Mouse (Mus musculus): ENCODE results near the gene Gsdma2. TPM values are rescaled to one million over a fixed set of nuclear protein-coding genes. Genes with fewer than 3 reads are reported as not detected.
"Not testable (repeated sequence)": the region's sequence is repeated elsewhere in the genome, so short reads cannot be mapped to it uniquely, and the experiment has no call there.

Gene Gsdma2
- polyA plus RNA-seq, 1 experiment from 2014 or later: 0.20 TPM

DNA sequence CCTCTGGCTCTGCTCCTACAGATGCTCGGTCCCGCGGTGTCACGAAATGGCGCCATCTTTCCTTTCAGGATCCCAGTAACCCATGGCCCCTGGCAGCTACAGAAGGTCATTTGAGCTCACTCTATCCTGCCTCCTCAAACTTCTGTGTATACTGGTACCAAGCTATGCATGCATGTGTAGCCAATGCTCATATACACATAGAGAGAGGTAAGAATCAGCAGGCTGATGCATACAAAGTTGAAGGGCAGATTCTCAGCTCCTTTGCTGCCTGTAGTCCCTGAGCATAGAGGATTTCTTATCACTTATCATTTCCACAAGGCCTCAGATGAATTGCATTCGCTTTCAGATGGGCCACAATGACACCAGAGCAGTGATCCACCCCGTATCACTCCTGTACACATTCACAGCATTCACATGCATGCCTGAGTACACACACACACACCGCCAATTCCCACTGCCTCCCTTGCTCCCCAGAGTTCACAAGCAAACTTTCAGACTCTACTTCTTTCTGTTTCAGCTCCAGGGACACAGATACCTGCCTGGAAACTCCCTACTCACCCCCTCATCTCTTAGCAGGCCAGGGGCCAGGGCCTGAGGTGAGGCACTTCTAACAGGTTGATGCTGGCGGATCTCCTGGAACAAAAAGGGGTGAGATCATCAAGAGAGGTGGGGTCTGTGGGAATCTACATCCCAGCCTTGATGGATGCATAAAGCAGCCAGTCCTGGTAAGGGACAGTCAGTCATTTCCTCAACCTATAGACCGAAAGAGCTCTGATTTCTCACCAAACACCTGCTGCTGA is 20.7 kb upstream of the Gsdma2 start, which contains the start of the genes Gm12355 and Gsdma3:
Gm12355 (minus strand) TSS at position 51 of the 800 bp plus-strand sequence.
Gsdma3 (plus strand) TSS at position 750 of the 800 bp plus-strand sequence.
- WGBS: 90% methylated on average over 10 of the region's 10 CpGs

DNA sequence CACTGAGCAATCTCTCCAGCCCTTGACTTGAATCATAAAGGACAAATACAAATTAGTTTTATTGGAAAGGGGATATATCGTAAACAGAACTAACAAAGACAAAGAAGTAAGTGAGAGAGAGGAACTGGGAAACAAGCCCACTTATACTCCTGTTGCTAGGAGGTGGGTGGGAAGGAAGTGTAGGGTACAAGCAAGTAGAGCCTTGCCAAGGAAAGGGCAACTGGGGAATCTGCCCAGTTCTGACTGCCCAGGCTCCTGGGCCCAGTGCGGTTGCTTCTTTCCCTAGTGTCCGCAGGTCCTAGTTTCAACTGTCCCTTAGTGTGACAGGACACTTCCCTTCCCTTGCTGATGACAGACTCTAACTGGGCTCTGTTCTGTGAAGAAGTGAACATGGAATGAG is 17.9 kb upstream of the Gsdma2 start:
- H3K4me2 ChIP-seq (replicated peaks): no peak overlapping the region
- no peak for ATAC-seq
- WGBS: 95% methylated on average over 3 of the region's 3 CpGs

More for the DNA sequence above, 20.7 kb upstream of the Gsdma2 start, which contains the start of the genes Gm12355 and Gsdma3:
- Histone ChIP-seq H3K9ac (no peak within 1 kb of the TSS), H3K27ac (no peak within 1 kb of the TSS), H3K4me1 (replicated peaks) (no peaks in the 10 kb centered on the region), H3K4me2 (replicated peaks) (no peak within 1 kb of the TSS), H3K9me3 (no peaks in the 10 kb centered on the region), H3K4me3 (replicated peaks) (no peak within 1 kb of the TSS), H3K36me3 (no peaks in the 10 kb centered on the region), H3K27me3 (replicated peaks) (no peaks in the 10 kb centered on the region)
- ATAC-seq: no peak

DNA sequence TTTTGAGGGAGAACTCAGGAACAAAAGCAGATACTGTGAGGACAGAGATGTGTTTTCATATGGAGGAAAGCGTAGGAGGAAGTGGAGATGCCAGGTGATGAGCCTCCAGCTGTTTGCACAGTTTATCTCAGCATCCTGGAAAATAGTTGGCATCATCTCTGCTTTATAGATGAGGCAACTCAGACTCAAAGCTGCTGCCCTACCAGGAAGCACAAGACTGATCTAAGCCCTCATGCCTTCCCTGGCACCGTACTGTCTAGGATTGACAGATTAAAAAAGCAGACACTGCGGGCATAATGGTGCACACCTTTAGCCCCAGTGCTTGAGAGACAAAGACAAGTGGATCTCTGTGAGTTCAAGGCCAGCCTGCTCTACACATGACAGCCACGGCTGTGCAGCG is 15.9 kb upstream of the Gsdma2 start:
- H3K4me1 ChIP-seq (replicated peaks): no peaks in the 10 kb centered on the region
- H3K4me2 ChIP-seq (replicated peaks): no peak overlapping the region
- WGBS: 82% methylated on average over 5 of the region's 5 CpGs
- H3K27ac ChIP-seq: no peak overlapping the region
- no peak overlapping the region for H3K9ac ChIP-seq
- no peak for ATAC-seq
- H3K27me3 ChIP-seq (replicated peaks): no peaks in the 10 kb centered on the region
- H3K4me3 ChIP-seq (replicated peaks): no peak overlapping the region
- H3K36me3 ChIP-seq: no peaks in the 10 kb centered on the region
- H3K9me3 ChIP-seq: no peaks in the 10 kb centered on the region

More for the DNA sequence above, 17.9 kb upstream of the Gsdma2 start:
- Histone ChIP-seq H3K4me3 (replicated peaks) (no peak overlapping the region), H3K9ac (no peak overlapping the region), H3K9me3 (no peaks in the 10 kb centered on the region), H3K4me1 (replicated peaks) (no peaks in the 10 kb centered on the region), H3K36me3 (no peaks in the 10 kb centered on the region), H3K27me3 (replicated peaks) (no peaks in the 10 kb centered on the region), H3K27ac (no peak overlapping the region)

DNA sequence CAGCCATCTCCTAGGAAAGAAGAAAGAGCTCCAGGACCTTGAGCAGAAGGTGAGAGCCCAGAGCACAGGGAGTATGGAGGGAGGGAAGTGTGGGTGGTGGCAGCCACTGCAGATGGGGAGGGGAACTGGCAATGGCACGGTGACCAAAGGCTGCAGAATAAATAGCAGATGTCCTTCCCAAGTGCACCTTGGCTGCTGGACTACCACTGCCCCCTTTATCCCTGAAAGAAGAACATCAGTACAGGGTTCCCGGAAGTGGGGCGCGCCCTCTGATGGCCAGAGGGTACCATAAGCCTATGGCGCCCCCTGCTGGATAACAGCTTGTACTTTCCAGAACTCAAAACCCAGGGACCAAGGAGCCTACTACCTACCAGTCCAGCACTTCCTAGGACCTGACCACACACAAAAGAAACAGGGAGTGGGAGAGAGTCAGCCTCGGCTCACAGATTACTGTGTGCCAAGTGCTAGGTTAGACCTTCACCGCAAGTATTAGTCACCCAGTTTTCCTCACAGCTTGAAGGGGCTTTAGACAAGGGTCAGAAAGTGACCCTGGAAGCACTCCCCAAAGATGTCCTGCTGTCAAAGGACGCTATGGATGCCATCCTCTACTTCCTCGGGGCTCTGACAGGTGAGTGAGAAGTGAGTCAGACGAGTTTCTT is 11.1 kb upstream of the Gsdma2 start:
- not testable (repeated sequence) for H3K4me3 ChIP-seq (replicated peaks); H3K36me3 ChIP-seq; H3K9me3 ChIP-seq; H3K4me2 ChIP-seq (replicated peaks); H3K9ac ChIP-seq; ATAC-seq; H3K27ac ChIP-seq; H3K27me3 ChIP-seq (replicated peaks); H3K4me1 ChIP-seq (replicated peaks)
- WGBS: 36% methylated on average over 10 of the region's 10 CpGs

DNA sequence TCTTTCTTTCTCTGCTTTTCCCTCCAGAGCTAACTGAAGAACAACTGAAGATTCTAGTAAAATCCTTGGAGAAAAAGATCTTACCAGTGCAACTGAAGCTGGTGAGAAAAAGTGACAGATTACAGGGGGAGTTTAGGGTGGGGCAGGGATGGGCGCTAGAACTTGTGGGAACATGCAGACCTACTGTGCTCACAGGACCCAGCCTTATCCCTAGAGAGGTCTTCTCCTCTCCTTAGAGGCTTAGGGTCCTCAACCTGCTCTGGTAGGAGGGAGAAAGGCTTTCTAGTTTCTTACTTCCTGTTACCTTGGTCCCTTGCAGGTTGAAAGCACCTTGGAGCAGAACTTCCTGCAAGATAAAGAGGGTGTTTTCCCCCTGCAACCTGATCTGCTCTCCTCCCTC is 9.1 kb upstream of the Gsdma2 start:
- no peak overlapping the region for H3K9ac ChIP-seq
- H3K9me3 ChIP-seq: no peaks in the 10 kb centered on the region
- no peak for ATAC-seq
- no peak overlapping the region for H3K27ac ChIP-seq
- no peaks in the 10 kb centered on the region for H3K36me3 ChIP-seq
- H3K4me2 ChIP-seq (replicated peaks): no peak overlapping the region
- 67% methylated on average over 1 of the region's 1 CpGs for WGBS
- no peak overlapping the region for H3K4me3 ChIP-seq (replicated peaks)
- H3K4me1 ChIP-seq (replicated peaks): no peaks in the 10 kb centered on the region
- no peaks in the 10 kb centered on the region for H3K27me3 ChIP-seq (replicated peaks)

DNA sequence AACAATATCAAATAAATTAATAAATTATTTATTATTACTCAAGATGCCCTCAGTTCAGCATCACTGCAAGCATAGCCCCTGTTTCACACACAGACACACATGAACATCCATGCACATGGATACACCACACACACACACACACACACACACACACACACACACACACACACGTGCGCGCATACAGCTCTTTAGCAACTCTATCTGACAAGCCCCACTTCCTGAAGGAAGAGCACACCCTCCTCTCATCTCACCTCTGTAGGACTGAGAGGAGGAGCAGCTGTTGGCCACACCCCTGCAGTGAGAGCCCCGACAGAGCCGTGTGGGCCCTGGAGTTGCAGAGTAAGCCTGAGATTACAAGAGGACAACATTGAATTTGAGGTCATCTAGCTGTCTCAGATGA is 6.5 kb upstream of the Gsdma2 start:
- ATAC-seq: no peak
- Histone ChIP-seq H3K9ac (no peak overlapping the region), H3K36me3 (no peaks in the 10 kb centered on the region), H3K4me2 (replicated peaks) (no peak overlapping the region), H3K27me3 (replicated peaks) (no peaks in the 10 kb centered on the region), H3K4me3 (replicated peaks) (no peak overlapping the region), H3K9me3 (no peaks in the 10 kb centered on the region), H3K4me1 (replicated peaks) (no peaks in the 10 kb centered on the region), H3K27ac (no peak overlapping the region)
- 56% methylated on average over 5 of the region's 5 CpGs for whole genome bisulfite sequencing

DNA sequence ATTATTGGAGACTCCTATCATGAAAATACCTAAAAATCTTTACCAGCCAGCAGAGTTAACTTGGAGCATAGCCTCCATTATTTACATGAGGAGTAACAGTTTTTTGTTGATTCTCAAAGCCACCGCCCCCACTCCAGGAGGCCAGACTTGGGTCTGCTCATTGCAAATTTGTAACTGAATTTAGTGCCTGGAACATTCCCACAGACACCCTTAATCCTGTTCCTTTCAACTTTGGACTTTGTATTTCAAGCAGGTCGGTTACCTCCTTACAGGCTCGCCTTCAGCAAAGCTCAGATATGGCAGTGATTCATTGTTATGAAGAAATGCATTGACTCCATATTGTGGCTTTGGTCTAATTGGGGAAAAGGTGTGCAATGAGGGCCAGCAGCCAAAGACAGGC is 1.8 kb upstream of the Gsdma2 start:
- no peaks in the 10 kb centered on the region for H3K27me3 ChIP-seq (replicated peaks)

DNA sequence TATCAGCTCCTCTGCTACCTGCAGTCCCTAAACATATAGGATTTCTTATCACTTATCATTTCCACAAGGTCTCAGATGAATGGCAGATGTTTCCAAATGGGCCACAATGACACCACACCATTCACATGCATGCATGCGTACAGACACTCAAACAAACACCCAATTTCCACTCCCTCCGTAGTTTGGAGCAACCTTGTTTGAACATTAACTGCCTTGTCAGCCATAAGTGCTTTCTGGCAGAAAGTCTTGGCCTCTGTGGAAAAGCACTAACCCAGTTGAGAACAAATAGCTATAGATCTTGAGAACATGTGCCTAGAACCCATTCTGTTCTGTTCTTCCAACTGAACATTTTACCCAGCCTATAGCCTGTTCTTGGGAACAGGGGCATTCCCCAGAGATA is 613 bp upstream of the Gsdma2 start:
- Histone ChIP-seq H3K27me3 (replicated peaks) (no peaks in the 10 kb centered on the region), H3K9me3 (no peaks in the 10 kb centered on the region), H3K4me2 (replicated peaks) (no peak overlapping the region), H3K36me3 (no peaks in the 10 kb centered on the region), H3K4me1 (replicated peaks) (no peaks in the 10 kb centered on the region), H3K27ac (no peak overlapping the region), H3K9ac (no peak overlapping the region), H3K4me3 (replicated peaks) (no peak overlapping the region)
- 68% methylated on average over 2 of the region's 2 CpGs for WGBS
- ATAC-seq: no peak

More for the DNA sequence above, 1.8 kb upstream of the Gsdma2 start:
- Histone ChIP-seq H3K9me3 (no peaks in the 10 kb centered on the region), H3K9ac (no peak overlapping the region), H3K4me3 (replicated peaks) (no peak overlapping the region), H3K27ac (no peak overlapping the region), H3K36me3 (no peaks in the 10 kb centered on the region), H3K4me1 (replicated peaks) (no peaks in the 10 kb centered on the region), H3K4me2 (replicated peaks) (no peak overlapping the region)
- no peak for ATAC-seq
- WGBS: 69% methylated on average over 3 of the region's 3 CpGs

DNA sequence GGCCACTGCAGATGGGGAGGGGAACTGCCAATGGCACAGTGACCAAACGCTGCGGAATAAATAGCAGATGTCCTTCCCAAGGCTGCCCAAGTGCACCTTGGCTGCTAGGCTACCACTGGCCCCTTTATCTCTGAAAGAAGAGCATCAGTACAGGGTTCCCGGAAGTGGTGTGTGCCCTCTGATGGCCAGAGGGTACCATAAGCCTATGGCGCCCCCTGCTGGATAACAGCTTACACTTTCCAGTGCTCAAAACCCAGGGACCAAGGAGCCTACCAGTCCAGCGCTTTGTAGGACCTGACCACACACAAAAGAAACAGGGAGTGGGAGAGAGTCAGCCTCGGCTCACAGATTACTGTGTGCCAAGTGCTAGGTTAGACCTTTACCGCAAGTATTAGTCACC is 8.5 kb downstream of the Gsdma2 start:
- H3K4me2 ChIP-seq (replicated peaks); H3K4me3 ChIP-seq (replicated peaks); H3K4me1 ChIP-seq (replicated peaks); H3K9me3 ChIP-seq; H3K27me3 ChIP-seq (replicated peaks); H3K27ac ChIP-seq; H3K36me3 ChIP-seq; H3K9ac ChIP-seq: not testable (repeated sequence)
- WGBS: 10% methylated on average over 7 of the region's 7 CpGs
- ATAC-seq: peak; percentile 74

DNA sequence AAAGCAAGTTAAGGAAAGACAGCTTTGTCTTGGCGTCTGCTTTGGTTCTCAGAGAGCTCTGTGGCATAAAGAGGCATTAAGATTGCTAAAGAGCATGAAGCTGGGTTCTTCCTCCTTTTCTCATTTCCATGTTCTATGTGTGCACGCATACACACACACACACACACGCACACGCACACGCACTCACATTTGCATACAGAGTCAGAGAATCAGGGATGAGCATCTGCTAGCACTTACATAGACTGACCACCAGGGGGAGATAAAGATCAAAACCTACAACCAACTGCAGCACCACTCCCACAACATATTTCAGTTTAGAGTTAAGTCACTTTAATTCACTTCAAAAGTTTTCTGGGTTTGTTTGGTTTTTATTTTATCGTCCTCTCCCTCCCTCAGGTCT is 14.0 kb downstream of the Gsdma2 start:
- no peak overlapping the region for H3K4me3 ChIP-seq (replicated peaks)
- H3K9ac ChIP-seq: no peak overlapping the region
- WGBS: 9% methylated on average over 6 of the region's 6 CpGs
- no peaks in the 10 kb centered on the region for H3K27me3 ChIP-seq (replicated peaks)
- no peaks in the 10 kb centered on the region for H3K9me3 ChIP-seq
- ATAC-seq: peak; percentile 65
- peak overlapping the region; percentile 7; the same call in 1 of the 2 replicates for H3K4me2 ChIP-seq (replicated peaks)
- no peaks in the 10 kb centered on the region for H3K36me3 ChIP-seq
- no peak overlapping the region for H3K27ac ChIP-seq
- no peaks in the 10 kb centered on the region for H3K4me1 ChIP-seq (replicated peaks)

DNA sequence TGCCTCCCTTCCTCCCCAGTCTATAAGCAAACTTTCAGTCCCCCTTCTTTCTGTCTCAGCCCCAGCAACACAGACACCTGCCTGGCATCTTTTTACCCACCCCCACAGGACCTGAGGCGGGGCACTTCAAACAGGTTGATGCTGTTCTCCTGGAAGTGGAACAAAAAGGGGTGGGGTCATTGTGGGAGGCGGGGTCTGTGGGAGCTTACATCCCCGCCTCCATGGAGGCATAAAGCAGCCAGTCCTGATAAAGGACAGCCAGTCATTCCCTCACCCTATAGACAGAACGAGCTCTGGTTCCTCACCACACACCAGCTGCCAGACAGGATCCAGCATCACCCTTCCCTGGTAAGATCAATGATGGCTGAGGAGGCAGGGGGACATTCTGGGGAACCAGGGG is 17.5 kb downstream of the Gsdma2 start, which contains the start of gene Gsdma:
Gsdma (plus strand) TSS at position 261 of the 400 bp plus-strand sequence.
- Histone ChIP-seq H3K27me3 (replicated peaks) (peaks cover 13% of the 10 kb centered on the region; the same call in 1 of the 2 replicates), H3K4me2 (replicated peaks) (no peak within 1 kb of the TSS), H3K4me3 (replicated peaks) (no peak within 1 kb of the TSS), H3K9me3 (no peaks in the 10 kb centered on the region), H3K9ac (no peak within 1 kb of the TSS), H3K36me3 (no peaks in the 10 kb centered on the region), H3K27ac (no peak within 1 kb of the TSS), H3K4me1 (replicated peaks) (no peaks in the 10 kb centered on the region)
- no peak for ATAC-seq
- WGBS: 16% methylated on average over 4 of the region's 4 CpGs

DNA sequence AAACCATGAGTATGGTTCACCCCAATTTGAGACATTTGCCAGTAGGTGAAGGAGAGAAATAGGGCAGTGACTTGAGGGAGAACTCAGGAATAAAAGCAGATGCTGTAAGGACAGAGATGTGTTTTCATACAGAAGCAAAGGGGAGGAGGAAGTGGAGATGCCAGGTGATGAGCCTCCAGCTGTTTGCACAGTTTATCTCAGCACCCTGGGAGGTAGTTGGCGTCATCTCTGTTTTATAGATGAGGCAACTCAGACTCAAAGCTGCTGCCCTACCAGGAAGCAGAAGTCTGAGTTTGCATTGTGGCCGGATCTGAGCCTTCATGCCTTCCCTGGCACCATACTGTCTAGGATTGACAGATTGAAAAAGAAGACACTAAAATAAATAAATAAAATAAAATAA is 22.4 kb downstream of the Gsdma2 start:
- ATAC-seq: no peak
- peaks cover 13% of the 10 kb centered on the region; the same call in 1 of the 2 replicates for H3K27me3 ChIP-seq (replicated peaks)
- H3K36me3 ChIP-seq: no peaks in the 10 kb centered on the region
- H3K9me3 ChIP-seq: no peaks in the 10 kb centered on the region
- no peak overlapping the region for H3K4me2 ChIP-seq (replicated peaks)
- H3K4me1 ChIP-seq (replicated peaks): no peaks in the 10 kb centered on the region
- no peak overlapping the region for H3K9ac ChIP-seq
- H3K27ac ChIP-seq: no peak overlapping the region
- no peak overlapping the region for H3K4me3 ChIP-seq (replicated peaks)
- WGBS: 37% methylated on average over 2 of the region's 2 CpGs

Data from intestine, embryonic 15.5 days (tissue).